Comparison of ENCODE assay signal across 22 mouse cellular contexts in genomic region chr19:43231711-43232110, GRCm38 (mm10).
DNase-seq lines count a peak whose midpoint lies in the region; ATAC-seq and TF ChIP-seq lines count a peak whose summit lies in the region.
"Had no signal": no experiment of that assay in that cellular context is flagged by ENCODE, and none has a peak within 500 bp of the region (broad histone marks: within the 10 kb centered on the region; RNA-seq: fewer than 3 reads in every experiment).

No protein-coding gene starts in this region.

- no peak for ATAC-seq in intestine, embryonic 14.5 days (replicated peaks; ENCODE audit: low FRiP score, low TSS enrichment, low read depth)
- ATAC-seq in intestine, embryonic 16.5 days: no peak
- ATAC-seq in limb, embryonic 14.5 days (ENCODE audit: low FRiP score, low read depth): no peak; the same call in 1 of the 2 replicates
- ATAC-seq in embryonic facial prominence, embryonic 14.5 days (ENCODE audit: low read depth): no peak
- no peak for ATAC-seq in liver, postnatal 0 days
- ATAC-seq: activated CD4-positive, CD25-positive, alpha-beta regulatory T cell, adult 4 months; forebrain, embryonic 15.5 days; Patski had no signal

- TF ChIP-seq EP300 in liver, postnatal 0 days (IDR thresholded peaks at IDR 0.05; ENCODE audit: low read depth): no peak

- TF ChIP-seq CTCF in liver, postnatal 0 days (IDR thresholded peaks at IDR 0.05; ENCODE audit: low read depth): no peak

- no peaks in the 10 kb centered on the region for H3K36me3 ChIP-seq in intestine, embryonic 14.5 days (ENCODE audit: control insufficient read depth, insufficient read depth, low read length)
- no peaks in the 10 kb centered on the region for H3K36me3 ChIP-seq in intestine, embryonic 16.5 days (ENCODE audit: control insufficient read depth, insufficient read depth, low read length)
- no peaks in the 10 kb centered on the region for H3K36me3 ChIP-seq in limb, embryonic 14.5 days (ENCODE audit: control insufficient read depth, insufficient read depth, low read length)
- H3K36me3 ChIP-seq in limb, embryonic 10.5 days: no peaks in the 10 kb centered on the region
- no peaks in the 10 kb centered on the region for H3K36me3 ChIP-seq in embryonic facial prominence, embryonic 14.5 days (ENCODE audit: control insufficient read depth, insufficient read depth, low read length)
- no peaks in the 10 kb centered on the region for H3K36me3 ChIP-seq in liver, postnatal 0 days (replicated peaks; ENCODE audit: insufficient read depth, low read length)
- H3K36me3 ChIP-seq: forebrain, embryonic 10.5 days; forebrain, embryonic 15.5 days; heart, embryonic 13.5 days; hindbrain, embryonic 15.5 days had no signal

- WGBS in intestine, embryonic 14.5 days: 46% methylated on average over 3 of the region's 3 CpGs
- WGBS in intestine, embryonic 16.5 days: 53% methylated on average over 3 of the region's 3 CpGs
- 57% methylated on average over 3 of the region's 3 CpGs for WGBS in limb, embryonic 14.5 days
- WGBS in limb, embryonic 10.5 days: 74% methylated on average over 3 of the region's 3 CpGs
- 31% methylated on average over 3 of the region's 3 CpGs for whole genome bisulfite sequencing in embryonic facial prominence, embryonic 14.5 days
- WGBS in liver, postnatal 0 days (ENCODE audit: insufficient replicate concordance): 86% methylated on average over 3 of the region's 3 CpGs

- H3K9ac ChIP-seq in intestine, embryonic 14.5 days (ENCODE audit: low read length): no peak overlapping the region
- H3K9ac ChIP-seq in intestine, embryonic 16.5 days (ENCODE audit: low read depth, low read length): no peak overlapping the region
- no peak overlapping the region for H3K9ac ChIP-seq in limb, embryonic 14.5 days (ENCODE audit: low read depth, low read length, severe bottlenecking)
- H3K9ac ChIP-seq in embryonic facial prominence, embryonic 14.5 days (ENCODE audit: low read depth, low read length): no peak overlapping the region
- H3K9ac ChIP-seq in liver, postnatal 0 days (replicated peaks): no peak overlapping the region
- H3K9ac ChIP-seq: forebrain, embryonic 15.5 days; heart, embryonic 13.5 days; hindbrain, embryonic 15.5 days had no signal

- no peak overlapping the region for H3K4me3 ChIP-seq in intestine, embryonic 14.5 days (ENCODE audit: low read depth, low read length)
- no peak overlapping the region for H3K4me3 ChIP-seq in intestine, embryonic 16.5 days (ENCODE audit: low read length)
- no peak overlapping the region for H3K4me3 ChIP-seq in limb, embryonic 14.5 days (replicated peaks; ENCODE audit: low read length)
- H3K4me3 ChIP-seq in limb, embryonic 10.5 days: no peak overlapping the region
- no peak overlapping the region for H3K4me3 ChIP-seq in embryonic facial prominence, embryonic 14.5 days (ENCODE audit: low read depth, low read length)
- H3K4me3 ChIP-seq in liver, postnatal 0 days (ENCODE audit: low read depth, low read length): no peak overlapping the region
- H3K4me3 ChIP-seq: erythroblast, embryonic 14.5 days; forebrain, embryonic 10.5 days; forebrain, embryonic 15.5 days; heart, embryonic 13.5 days; hindbrain, embryonic 15.5 days had no signal

- no peak for TF ChIP-seq POLR2A in limb, embryonic 14.5 days (IDR thresholded peaks at IDR 0.05; ENCODE audit: borderline replicate concordance, extremely low read depth, insufficient read depth, insufficient read length)

- peaks cover 11% of the 10 kb centered on the region for H3K4me1 ChIP-seq in intestine, embryonic 14.5 days (replicated peaks; ENCODE audit: control insufficient read depth, insufficient read depth, low read length)
- H3K4me1 ChIP-seq in intestine, embryonic 16.5 days (ENCODE audit: control insufficient read depth, insufficient read depth, low read length): no peaks in the 10 kb centered on the region
- H3K4me1 ChIP-seq in limb, embryonic 14.5 days (ENCODE audit: control insufficient read depth, insufficient read depth, low read length): no peaks in the 10 kb centered on the region
- H3K4me1 ChIP-seq in limb, embryonic 10.5 days: 0 out of 2 replicates have a peak, but pooled peaks cover 4% of the 10 kb centered on the region
- peaks cover 7% of the 10 kb centered on the region; the same call in 1 of the 2 replicates for H3K4me1 ChIP-seq in embryonic facial prominence, embryonic 14.5 days (ENCODE audit: control insufficient read depth, insufficient read depth, low read length)
- no peaks in the 10 kb centered on the region for H3K4me1 ChIP-seq in liver, postnatal 0 days (ENCODE audit: insufficient read depth)
- H3K4me1 ChIP-seq: forebrain, embryonic 10.5 days; forebrain, embryonic 15.5 days; heart, embryonic 13.5 days; hindbrain, embryonic 15.5 days had no signal

- no peak overlapping the region for H3K4me2 ChIP-seq in intestine, embryonic 14.5 days (ENCODE audit: low read length)
- no peak overlapping the region for H3K4me2 ChIP-seq in intestine, embryonic 16.5 days (ENCODE audit: low read depth, low read length)
- no peak overlapping the region for H3K4me2 ChIP-seq in limb, embryonic 14.5 days (replicated peaks; ENCODE audit: low read depth, low read length, severe bottlenecking)
- H3K4me2 ChIP-seq in embryonic facial prominence, embryonic 14.5 days (ENCODE audit: low read depth, low read length): no peak overlapping the region
- H3K4me2 ChIP-seq in liver, postnatal 0 days (ENCODE audit: low read depth, low read length): no peak overlapping the region
- H3K4me2 ChIP-seq: forebrain, embryonic 15.5 days; heart, embryonic 13.5 days; hindbrain, embryonic 15.5 days had no signal

- peak overlapping the region; percentile 18; the same call in 1 of the 2 replicates for H3K27ac ChIP-seq in intestine, embryonic 14.5 days (ENCODE audit: low read depth)
- no peak overlapping the region for H3K27ac ChIP-seq in intestine, embryonic 16.5 days (ENCODE audit: low read length)
- H3K27ac ChIP-seq in limb, embryonic 14.5 days (replicated peaks; ENCODE audit: low read depth, low read length): no peak overlapping the region
- no peak overlapping the region for H3K27ac ChIP-seq in limb, embryonic 10.5 days
- peak overlapping the region; percentile 40; the same call in 1 of the 2 replicates for H3K27ac ChIP-seq in embryonic facial prominence, embryonic 14.5 days (replicated peaks; ENCODE audit: low read depth, low read length)
- H3K27ac ChIP-seq in liver, postnatal 0 days (ENCODE audit: low read depth): no peak overlapping the region
- H3K27ac ChIP-seq: forebrain, embryonic 10.5 days; forebrain, embryonic 15.5 days; heart, embryonic 13.5 days; hindbrain, embryonic 15.5 days had no signal

- H3K9me3 ChIP-seq in intestine, embryonic 14.5 days (ENCODE audit: control insufficient read depth, low read length): no peaks in the 10 kb centered on the region
- no peaks in the 10 kb centered on the region for H3K9me3 ChIP-seq in intestine, embryonic 16.5 days (ENCODE audit: control insufficient read depth, low read length)
- H3K9me3 ChIP-seq in limb, embryonic 14.5 days (ENCODE audit: control insufficient read depth, low read length): no peaks in the 10 kb centered on the region
- H3K9me3 ChIP-seq in limb, embryonic 10.5 days (replicated peaks): no peaks in the 10 kb centered on the region
- H3K9me3 ChIP-seq in embryonic facial prominence, embryonic 14.5 days (ENCODE audit: control insufficient read depth, low read length): no peaks in the 10 kb centered on the region
- no peaks in the 10 kb centered on the region for H3K9me3 ChIP-seq in liver, postnatal 0 days (ENCODE audit: low read length)
- H3K9me3 ChIP-seq: forebrain, embryonic 10.5 days; forebrain, embryonic 15.5 days; heart, embryonic 13.5 days; hindbrain, embryonic 15.5 days had no signal

- DNase-seq in intestine, embryonic 14.5 days (ENCODE audit: low spot score): no peak
- DNase-seq in limb, embryonic 14.5 days (ENCODE audit: low spot score): peak; percentile 33
- DNase-seq in limb, embryonic 10.5 days (ENCODE audit: low spot score): no peak
- peak; percentile 33 for DNase-seq in embryo, embryonic 11 days
- DNase-seq in embryonic facial prominence, embryonic 14.5 days (ENCODE audit: low spot score): peak; percentile 79
- DNase-seq in urinary bladder, postnatal 14 days (ENCODE audit: low spot score): no peak
- no peak for DNase-seq in liver, postnatal 0 days
- DNase-seq: adrenal gland, postnatal 25 days; cerebellum, adult 18-20 months; cerebellum, adult 9-11 months; cerebellum, postnatal 36 days; gastrocnemius, postnatal 36 days; heart, adult 11 months; heart, postnatal 36 days had no signal

- no peaks in the 10 kb centered on the region for H3K27me3 ChIP-seq in intestine, embryonic 14.5 days (replicated peaks; ENCODE audit: control insufficient read depth, insufficient read depth, low read length)
- H3K27me3 ChIP-seq in intestine, embryonic 16.5 days (replicated peaks; ENCODE audit: control insufficient read depth, insufficient read depth, low read length): no peaks in the 10 kb centered on the region
- H3K27me3 ChIP-seq in limb, embryonic 14.5 days (ENCODE audit: control insufficient read depth, insufficient read depth, low read length): no peaks in the 10 kb centered on the region
- no peaks in the 10 kb centered on the region for H3K27me3 ChIP-seq in limb, embryonic 10.5 days (ENCODE audit: low read depth, poor library complexity, severe bottlenecking)
- no peaks in the 10 kb centered on the region for H3K27me3 ChIP-seq in embryonic facial prominence, embryonic 14.5 days (replicated peaks; ENCODE audit: control insufficient read depth, insufficient read depth, low read length)
- no peaks in the 10 kb centered on the region for H3K27me3 ChIP-seq in liver, postnatal 0 days (ENCODE audit: insufficient read depth, low read length)
- H3K27me3 ChIP-seq: forebrain, embryonic 15.5 days; heart, embryonic 13.5 days; hindbrain, embryonic 15.5 days had no signal

Comparison
In these comparisons a context has a peak if more than half of its experiments do, and no peak if none do; other contexts are left out.
1. DNase-seq: peak in limb, embryonic 14.5 days (single experiment), embryo, embryonic 11 days (single experiment) and embryonic facial prominence, embryonic 14.5 days (single experiment); none in intestine, embryonic 14.5 days (single experiment), limb, embryonic 10.5 days (single experiment), urinary bladder, postnatal 14 days (single experiment) and liver, postnatal 0 days (single experiment).
2. H3K27ac ChIP-seq: peak in intestine, embryonic 14.5 days (single experiment) and embryonic facial prominence, embryonic 14.5 days (single experiment); none in intestine, embryonic 16.5 days (single experiment), limb, embryonic 14.5 days (single experiment), limb, embryonic 10.5 days (single experiment) and liver, postnatal 0 days (single experiment).